Mouse (Mus musculus): ENCODE data around the gene Dact3. TPM values are rescaled to one million over a fixed set of nuclear protein-coding genes. Genes with fewer than 3 reads are reported as not detected.

The Dact3 gene
- polyA plus RNA-seq, 1 experiment, result 19.2 TPM

DNA sequence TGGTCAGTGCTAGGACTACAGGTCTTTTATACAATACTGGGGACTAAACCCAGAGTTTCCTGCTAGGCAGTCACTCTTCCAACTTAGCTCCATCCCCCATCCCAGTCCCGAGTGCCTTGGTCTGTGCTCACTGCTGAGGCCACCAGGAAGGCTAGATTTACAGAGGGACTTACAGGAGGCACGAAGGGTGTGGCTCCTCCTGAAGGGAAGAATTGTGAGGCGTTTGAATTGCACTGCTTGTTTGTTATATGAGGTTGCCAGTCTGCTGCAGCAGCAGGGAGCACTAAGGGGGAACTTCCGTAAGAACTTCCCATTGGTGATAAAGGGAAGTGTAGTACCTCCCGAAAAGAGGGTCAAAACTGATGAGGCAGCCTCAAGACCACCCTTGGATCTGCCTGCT is 5.5 kb downstream of the Dact3 start:
- peak overlapping the region; percentile 88 for H3K27ac ChIP-seq (ENCODE audit: insufficient read depth, low read length)
- no peaks in the 10 kb centered on the region for H3K9me3 ChIP-seq (replicated peaks; ENCODE audit: control insufficient read depth, insufficient read depth, low read length, poor library complexity, severe bottlenecking)
- peaks cover 3% of the 10 kb centered on the region for H3K4me1 ChIP-seq (ENCODE audit: control insufficient read depth, insufficient read depth, low read length)
- H3K4me3 ChIP-seq (ENCODE audit: low read depth, low read length), result no peak overlapping the region
- H3K27me3 ChIP-seq (ENCODE audit: control insufficient read depth, insufficient read depth, low read length, poor library complexity, severe bottlenecking), result no peaks in the 10 kb centered on the region
- no peak overlapping the region for H3K9ac ChIP-seq (ENCODE audit: low read depth, poor library complexity, severe bottlenecking)
- TF ChIP-seq CTCF (IDR thresholded peaks at IDR 0.05; ENCODE audit: low read depth, low read length) (no peak), POLR2A (IDR thresholded peaks at IDR 0.05; ENCODE audit: insufficient read depth, low read length) (no peak), EP300 (IDR thresholded peaks at IDR 0.05; ENCODE audit: insufficient read depth, low read depth, low read length) (no peak)
- no peaks in the 10 kb centered on the region for H3K36me3 ChIP-seq (ENCODE audit: control insufficient read depth, insufficient read depth, low read length, poor library complexity, severe bottlenecking)

DNA sequence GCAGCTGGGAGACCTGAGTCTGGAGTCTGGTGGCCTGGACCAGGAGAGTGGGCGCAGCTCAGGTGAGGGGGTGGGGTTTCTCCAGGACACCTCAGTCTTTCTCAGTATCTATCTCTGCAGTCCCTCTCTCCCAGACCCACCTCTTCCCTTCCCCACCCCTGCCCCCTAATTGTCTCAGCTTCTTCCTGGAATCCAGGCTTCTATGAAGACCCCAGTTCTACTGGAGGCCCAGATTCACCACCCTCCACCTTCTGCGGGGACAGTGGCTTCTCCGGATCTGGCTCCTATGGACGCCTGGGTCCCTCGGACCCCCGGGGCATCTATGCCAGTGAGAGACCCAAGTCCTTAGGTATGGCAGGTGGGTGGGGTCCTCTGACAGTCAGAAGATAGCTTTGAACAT is 8.0 kb downstream of the Dact3 start:
- no peaks in the 10 kb centered on the region for H3K36me3 ChIP-seq (ENCODE audit: control insufficient read depth, insufficient read depth, low read length, poor library complexity, severe bottlenecking)
- H3K4me3 ChIP-seq (ENCODE audit: low read depth, low read length), result no peak overlapping the region
- H3K27me3 ChIP-seq (ENCODE audit: control insufficient read depth, insufficient read depth, low read length, poor library complexity, severe bottlenecking), result no peaks in the 10 kb centered on the region
- no peak overlapping the region for H3K9ac ChIP-seq (ENCODE audit: low read depth, poor library complexity, severe bottlenecking)
- TF ChIP-seq CTCF (IDR thresholded peaks at IDR 0.05; ENCODE audit: low read depth, low read length) (no peak), EP300 (IDR thresholded peaks at IDR 0.05; ENCODE audit: insufficient read depth, low read depth, low read length) (no peak), POLR2A (IDR thresholded peaks at IDR 0.05; ENCODE audit: insufficient read depth, low read length) (no peak)
- H3K27ac ChIP-seq (ENCODE audit: insufficient read depth, low read length), result no peak overlapping the region
- H3K4me1 ChIP-seq (ENCODE audit: control insufficient read depth, insufficient read depth, low read length), result peaks cover 3% of the 10 kb centered on the region
- no peaks in the 10 kb centered on the region for H3K9me3 ChIP-seq (replicated peaks; ENCODE audit: control insufficient read depth, insufficient read depth, low read length, poor library complexity, severe bottlenecking)

DNA sequence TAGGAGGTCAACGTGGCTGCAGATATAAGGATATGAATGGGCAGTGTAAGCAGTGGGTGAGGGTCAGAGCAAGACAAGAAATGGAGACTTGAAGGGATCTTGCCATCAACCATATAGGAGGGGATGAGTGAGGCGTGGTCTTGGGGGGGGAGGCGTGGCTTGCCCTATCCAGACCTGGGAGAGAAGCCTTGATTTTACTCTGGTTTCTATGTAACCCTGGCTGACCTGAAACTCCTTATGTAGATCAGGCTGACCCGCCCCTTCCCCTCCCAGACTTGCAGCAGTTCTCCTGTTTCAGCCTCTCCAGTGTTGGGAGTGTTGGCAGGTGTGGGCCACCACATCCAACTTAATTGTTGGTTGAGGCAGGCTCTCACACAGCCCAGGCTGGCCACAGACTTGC is 9.2 kb downstream of the Dact3 start:
- no peaks in the 10 kb centered on the region for H3K9me3 ChIP-seq (replicated peaks; ENCODE audit: control insufficient read depth, insufficient read depth, low read length, poor library complexity, severe bottlenecking)
- peaks cover 3% of the 10 kb centered on the region for H3K4me1 ChIP-seq (ENCODE audit: control insufficient read depth, insufficient read depth, low read length)
- H3K27me3 ChIP-seq (ENCODE audit: control insufficient read depth, insufficient read depth, low read length, poor library complexity, severe bottlenecking), result no peaks in the 10 kb centered on the region
- H3K9ac ChIP-seq (ENCODE audit: low read depth, poor library complexity, severe bottlenecking), result no peak overlapping the region
- H3K27ac ChIP-seq (ENCODE audit: insufficient read depth, low read length), result peak overlapping the region; percentile 29; the same call in 1 of the 2 replicates
- 0 out of 2 replicates have a peak, but pooled peaks have one; percentile 19 for TF ChIP-seq EP300 (IDR thresholded peaks at IDR 0.05; ENCODE audit: insufficient read depth, low read depth, low read length)
- no peak for TF ChIP-seq CTCF (IDR thresholded peaks at IDR 0.05; ENCODE audit: low read depth, low read length)
- no peak for TF ChIP-seq POLR2A (IDR thresholded peaks at IDR 0.05; ENCODE audit: insufficient read depth, low read length)
- no peak overlapping the region for H3K4me3 ChIP-seq (ENCODE audit: low read depth, low read length)
- H3K36me3 ChIP-seq (ENCODE audit: control insufficient read depth, insufficient read depth, low read length, poor library complexity, severe bottlenecking), result no peaks in the 10 kb centered on the region

DNA sequence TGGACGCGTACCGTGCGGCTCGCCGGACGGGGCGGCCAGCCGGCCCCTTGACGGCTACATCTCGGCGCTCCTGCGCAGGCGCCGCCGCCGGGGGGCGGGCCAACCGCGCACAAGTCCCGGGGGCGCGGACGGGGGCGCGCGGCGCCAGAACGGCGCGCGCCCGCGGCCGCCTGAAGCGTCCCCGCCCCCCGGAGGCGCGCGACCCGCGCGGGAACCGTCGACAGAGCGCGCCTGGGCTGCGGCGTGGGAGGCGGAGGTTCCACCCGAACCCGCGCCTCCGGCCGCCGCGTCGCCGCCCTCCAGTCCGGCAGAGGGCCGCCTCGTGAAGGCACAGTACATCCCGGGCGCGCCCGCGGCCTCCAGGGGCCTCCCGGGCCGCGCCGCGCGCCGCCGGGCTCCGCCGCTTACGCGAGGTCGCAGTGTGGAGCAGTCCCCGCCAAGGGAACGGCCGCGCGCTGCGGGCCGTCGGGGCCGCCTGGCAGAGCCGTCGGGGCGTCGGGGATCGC is 10.2 kb downstream of the Dact3 start:
- Histone ChIP-seq H3K4me3 (ENCODE audit: low read depth, low read length) (peak overlapping the region; percentile 63), H3K36me3 (ENCODE audit: control insufficient read depth, insufficient read depth, low read length, poor library complexity, severe bottlenecking) (no peaks in the 10 kb centered on the region), H3K27me3 (ENCODE audit: control insufficient read depth, insufficient read depth, low read length, poor library complexity, severe bottlenecking) (no peaks in the 10 kb centered on the region), H3K27ac (ENCODE audit: insufficient read depth, low read length) (no peak overlapping the region), H3K4me1 (ENCODE audit: control insufficient read depth, insufficient read depth, low read length) (peaks cover 3% of the 10 kb centered on the region), H3K9me3 (replicated peaks; ENCODE audit: control insufficient read depth, insufficient read depth, low read length, poor library complexity, severe bottlenecking) (no peaks in the 10 kb centered on the region), H3K9ac (ENCODE audit: low read depth, poor library complexity, severe bottlenecking) (peak overlapping the region; percentile 61)
- TF ChIP-seq EP300 (IDR thresholded peaks at IDR 0.05; ENCODE audit: insufficient read depth, low read depth, low read length), result no peak
- TF ChIP-seq POLR2A (IDR thresholded peaks at IDR 0.05; ENCODE audit: insufficient read depth, low read length), result peak; percentile 14
- TF ChIP-seq CTCF (IDR thresholded peaks at IDR 0.05; ENCODE audit: low read depth, low read length), result no peak

DNA sequence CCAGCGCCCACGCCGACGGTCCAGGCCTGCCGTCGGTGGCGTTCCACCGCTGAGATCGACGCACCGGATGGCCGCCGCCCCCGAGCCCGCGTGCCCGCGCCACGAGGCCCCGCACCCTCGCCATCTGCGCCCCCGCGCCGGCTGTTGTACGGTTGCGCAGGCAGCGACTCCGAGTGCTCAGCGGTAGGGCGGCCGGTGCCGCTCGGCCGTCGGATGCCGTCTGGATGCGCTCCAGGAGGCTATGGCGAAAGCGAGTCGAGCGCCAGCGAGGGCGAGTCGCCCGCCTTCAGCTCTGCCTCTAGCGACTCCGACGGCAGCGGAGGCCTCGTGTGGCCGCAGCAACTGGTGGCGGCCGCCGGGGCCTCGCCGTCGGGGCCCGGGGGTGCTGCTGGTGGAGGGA is 10.8 kb downstream of the Dact3 start:
- H3K27me3 ChIP-seq (ENCODE audit: control insufficient read depth, insufficient read depth, low read length, poor library complexity, severe bottlenecking), result no peaks in the 10 kb centered on the region
- H3K27ac ChIP-seq (ENCODE audit: insufficient read depth, low read length), result no peak overlapping the region

DNA sequence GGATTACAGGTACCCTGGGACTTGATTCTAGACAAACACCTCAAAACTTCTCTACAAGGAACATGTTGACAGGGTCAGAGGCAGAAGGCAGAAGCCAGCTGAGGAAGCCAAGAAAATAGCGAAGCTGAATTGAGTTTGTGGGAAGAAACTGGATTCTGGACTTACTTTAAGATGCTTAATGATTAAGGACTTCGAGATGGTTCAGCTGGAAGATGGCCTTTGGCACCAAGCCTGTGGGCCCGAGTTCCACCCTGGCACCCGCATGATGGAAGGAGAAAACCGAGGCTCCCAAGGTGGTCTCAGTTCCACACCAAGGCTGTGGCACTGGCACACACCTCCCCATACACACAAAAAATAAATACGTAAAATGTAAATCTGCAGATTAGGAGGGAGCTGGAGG is 15.4 kb downstream of the Dact3 start:
- no peaks in the 10 kb centered on the region for H3K9me3 ChIP-seq (replicated peaks; ENCODE audit: control insufficient read depth, insufficient read depth, low read length, poor library complexity, severe bottlenecking)
- peaks cover 3% of the 10 kb centered on the region for H3K4me1 ChIP-seq (ENCODE audit: control insufficient read depth, insufficient read depth, low read length)
- H3K4me3 ChIP-seq (ENCODE audit: low read depth, low read length), result no peak overlapping the region
- 0 out of 2 replicates have a peak overlapping the region, but pooled peaks have one; percentile 6 for H3K27ac ChIP-seq (ENCODE audit: insufficient read depth, low read length)
- no peaks in the 10 kb centered on the region for H3K27me3 ChIP-seq (ENCODE audit: control insufficient read depth, insufficient read depth, low read length, poor library complexity, severe bottlenecking)
- peak overlapping the region; percentile 11; the same call in 1 of the 2 replicates for H3K9ac ChIP-seq (ENCODE audit: low read depth, poor library complexity, severe bottlenecking)
- TF ChIP-seq POLR2A (IDR thresholded peaks at IDR 0.05; ENCODE audit: insufficient read depth, low read length) (no peak), CTCF (IDR thresholded peaks at IDR 0.05; ENCODE audit: low read depth, low read length) (no peak), EP300 (IDR thresholded peaks at IDR 0.05; ENCODE audit: insufficient read depth, low read depth, low read length) (no peak)
- H3K36me3 ChIP-seq (ENCODE audit: control insufficient read depth, insufficient read depth, low read length, poor library complexity, severe bottlenecking), result no peaks in the 10 kb centered on the region

More for the DNA sequence above, 10.8 kb downstream of the Dact3 start:
- Histone ChIP-seq H3K4me3 (ENCODE audit: low read depth, low read length) (peak overlapping the region; percentile 56), H3K4me1 (ENCODE audit: control insufficient read depth, insufficient read depth, low read length) (peaks cover 5% of the 10 kb centered on the region), H3K36me3 (ENCODE audit: control insufficient read depth, insufficient read depth, low read length, poor library complexity, severe bottlenecking) (no peaks in the 10 kb centered on the region), H3K9ac (ENCODE audit: low read depth, poor library complexity, severe bottlenecking) (peak overlapping the region; percentile 61), H3K9me3 (replicated peaks; ENCODE audit: control insufficient read depth, insufficient read depth, low read length, poor library complexity, severe bottlenecking) (no peaks in the 10 kb centered on the region)
- TF ChIP-seq EP300 (IDR thresholded peaks at IDR 0.05; ENCODE audit: insufficient read depth, low read depth, low read length) (no peak), POLR2A (IDR thresholded peaks at IDR 0.05; ENCODE audit: insufficient read depth, low read length) (no peak), CTCF (IDR thresholded peaks at IDR 0.05; ENCODE audit: low read depth, low read length) (no peak)
